Mouse (Mus musculus) liver, postnatal 0 days (tissue): Measurements from ENCODE around the gene Psmd14.

Experiments
- CTCF ChIP-seq: sonication (generic); IDR thresholded peaks from 2 replicates; pipeline ENCODE4 v1.5.1; 2016; ENCODE audit warnings: antibody characterized with exemption, low read depth
- EP300 ChIP-seq: IDR thresholded peaks from 2 replicates; pipeline ENCODE4 v1.6.1; 2016; ENCODE audit warnings: antibody characterized with exemption, low read depth, mild to moderate bottlenecking

DNA sequence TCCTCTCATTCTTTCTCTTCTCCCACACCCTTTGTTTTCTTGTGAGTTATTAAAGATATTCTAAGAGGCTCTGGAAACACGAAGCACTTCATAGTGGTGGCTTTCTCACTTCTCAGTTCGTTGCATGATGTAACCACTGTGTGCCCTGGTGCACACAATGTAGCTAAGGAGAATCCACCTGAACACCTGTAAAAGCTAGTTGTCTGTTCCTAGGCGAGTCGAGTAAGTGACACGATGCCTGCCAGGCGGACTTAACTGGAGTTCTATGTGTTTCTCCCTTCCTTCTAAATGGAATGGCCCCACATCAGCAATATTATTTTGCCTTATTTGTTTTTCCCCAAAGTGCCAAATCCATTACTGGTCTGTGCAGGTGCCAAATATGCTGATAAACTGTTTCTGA is 101.6 kb downstream of the Psmd14 start:
- no peak for TF ChIP-seq CTCF
- TF ChIP-seq EP300 = no peak
